Mouse (Mus musculus): ENCODE results near the gene Arhgef3.

The Arhgef3 gene

DNA sequence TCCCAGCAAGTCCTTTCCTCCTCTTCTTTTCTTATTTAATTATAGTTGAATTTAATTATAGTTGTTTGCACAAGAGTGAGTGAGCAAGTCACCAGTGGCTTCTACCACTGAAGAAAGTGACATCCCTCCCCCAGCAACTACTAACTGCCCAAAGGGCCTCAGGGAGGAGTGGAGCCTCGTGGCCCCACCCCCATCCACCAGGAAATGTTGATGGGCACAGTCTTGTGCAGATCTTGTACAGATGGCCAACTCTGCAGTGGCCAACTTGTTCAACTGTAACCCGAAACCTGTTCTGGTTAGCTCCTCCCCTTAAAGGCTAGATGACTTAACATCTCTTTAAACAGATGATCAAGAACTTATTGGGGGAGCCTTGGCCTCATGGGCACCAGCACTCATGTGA lies 275.0 kb downstream of the Arhgef3 start:
- DNase-seq = no peak

DNA sequence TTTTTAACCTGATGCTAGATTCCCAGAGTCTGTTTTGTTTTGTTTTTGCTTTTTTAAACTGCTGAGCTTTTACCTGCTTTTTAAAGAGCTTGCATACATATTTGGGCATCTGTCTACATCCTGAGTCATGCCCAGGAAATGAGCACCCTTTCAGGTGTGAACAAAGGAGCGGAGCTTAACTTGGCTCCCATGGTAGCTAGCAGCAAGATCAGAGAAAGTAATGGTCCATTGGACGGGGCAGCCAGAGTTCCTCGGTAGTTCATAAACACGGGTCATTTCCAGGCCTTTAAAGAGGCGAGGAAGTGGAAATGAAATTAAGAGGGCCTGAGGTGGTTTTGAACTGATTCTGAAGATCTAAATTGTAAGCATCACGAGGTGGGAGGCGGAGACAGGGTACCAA lies 276.0 kb downstream of the Arhgef3 start:
- DNase-seq = no peak

DNA sequence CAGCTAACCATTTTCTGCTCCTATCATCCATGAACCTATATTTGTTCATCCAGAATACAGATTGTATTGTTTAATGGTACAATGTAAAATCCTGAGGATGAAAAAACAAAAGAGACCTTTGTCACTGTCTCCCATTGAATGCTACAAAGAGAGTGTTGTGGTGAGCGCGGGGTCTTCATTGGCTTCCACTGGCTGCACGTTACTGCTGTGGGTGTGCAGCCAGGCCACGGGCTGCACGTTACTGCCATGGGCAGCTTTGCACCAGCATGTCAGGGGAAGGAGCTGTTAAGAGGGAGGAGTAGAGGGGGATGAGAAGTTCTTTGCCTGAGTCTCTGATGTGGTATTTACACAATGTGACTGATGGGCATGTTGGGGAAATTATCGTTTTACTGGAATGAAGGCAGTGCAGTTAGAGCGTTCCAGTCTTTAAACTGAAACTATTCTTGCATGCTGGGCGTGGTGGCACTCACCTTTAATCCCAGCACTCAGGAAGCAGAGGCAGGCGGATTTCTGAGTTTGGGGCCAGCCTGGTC lies 277.1 kb downstream of the Arhgef3 start:
- no peak for DNase-seq

DNA sequence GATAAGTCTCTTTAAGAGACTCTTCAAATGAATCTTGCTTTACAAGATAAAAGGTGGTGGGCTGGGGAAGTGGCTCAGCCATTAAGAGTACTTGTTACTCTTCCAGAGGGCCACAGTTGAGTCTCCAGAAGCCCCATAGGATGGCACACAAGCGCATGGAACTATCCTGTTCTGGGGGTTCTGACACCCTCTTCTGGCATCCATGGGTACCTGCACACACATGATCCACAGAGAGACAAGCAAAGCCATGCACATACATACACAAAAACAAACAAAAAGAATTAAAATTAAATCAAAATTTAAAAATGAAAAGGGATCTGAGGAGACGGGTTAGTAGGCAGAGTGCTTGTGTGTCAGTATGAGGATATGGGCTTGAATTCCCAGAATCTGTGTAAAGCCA lies 278.0 kb downstream of the Arhgef3 start:
- no peak for DNase-seq

DNA sequence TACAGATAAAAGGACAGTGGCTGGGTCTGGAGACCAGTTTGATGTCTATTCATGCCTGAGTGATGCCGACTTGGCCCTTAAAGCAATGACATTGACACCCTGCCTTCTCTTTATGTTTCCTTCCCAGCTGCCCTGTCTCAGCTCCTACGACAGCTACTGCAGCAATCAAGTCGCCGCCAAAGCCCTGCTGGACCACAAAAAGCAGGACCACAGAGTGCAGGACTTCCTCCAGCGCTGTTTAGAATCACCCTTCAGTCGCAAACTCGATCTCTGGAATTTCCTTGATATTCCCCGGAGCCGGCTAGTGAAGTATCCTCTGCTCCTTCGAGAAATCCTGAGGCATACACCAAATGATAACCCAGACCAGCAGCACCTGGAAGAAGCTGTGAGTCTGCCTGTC lies 279.1 kb downstream of the Arhgef3 start:
- no peak for DNase-seq

DNA sequence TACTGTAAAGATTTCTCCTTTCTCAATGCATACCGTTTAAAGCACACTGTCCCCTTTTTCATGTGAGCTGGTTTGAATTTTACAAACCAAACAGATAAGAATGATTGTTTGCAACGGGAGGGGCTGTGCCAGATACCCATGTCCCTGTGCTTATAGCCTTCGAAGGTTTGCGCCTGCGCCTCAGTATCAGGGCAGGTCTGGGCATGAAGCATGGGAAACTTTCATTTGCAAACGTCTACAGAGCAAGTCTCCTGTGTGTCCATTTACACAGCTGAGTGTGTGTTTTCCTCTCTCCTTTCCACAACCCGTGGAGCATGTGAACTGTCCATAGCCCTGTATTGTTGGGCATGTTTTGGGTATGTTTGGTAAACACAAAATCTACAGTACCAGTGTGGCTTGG lies 281.7 kb downstream of the Arhgef3 start:
- DNase-seq = no peak

DNA sequence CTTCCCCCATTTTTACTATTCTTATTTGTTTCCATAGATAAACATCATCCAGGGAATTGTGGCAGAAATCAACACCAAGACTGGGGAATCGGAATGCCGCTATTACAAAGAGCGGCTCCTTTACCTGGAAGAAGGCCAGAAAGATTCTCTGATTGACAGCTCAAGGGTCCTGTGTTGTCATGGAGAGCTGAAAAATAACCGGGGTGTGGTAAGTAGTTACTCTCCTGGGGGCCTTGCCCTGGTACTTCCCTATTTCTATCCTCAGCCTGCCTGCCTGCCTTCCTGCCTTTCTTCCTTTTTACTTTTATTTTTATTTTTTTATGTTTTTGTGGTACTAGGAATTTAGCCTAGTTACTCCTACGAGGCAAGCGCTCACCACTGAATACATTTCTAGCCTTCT lies 282.8 kb downstream of the Arhgef3 start:
- no peak for DNase-seq

DNA sequence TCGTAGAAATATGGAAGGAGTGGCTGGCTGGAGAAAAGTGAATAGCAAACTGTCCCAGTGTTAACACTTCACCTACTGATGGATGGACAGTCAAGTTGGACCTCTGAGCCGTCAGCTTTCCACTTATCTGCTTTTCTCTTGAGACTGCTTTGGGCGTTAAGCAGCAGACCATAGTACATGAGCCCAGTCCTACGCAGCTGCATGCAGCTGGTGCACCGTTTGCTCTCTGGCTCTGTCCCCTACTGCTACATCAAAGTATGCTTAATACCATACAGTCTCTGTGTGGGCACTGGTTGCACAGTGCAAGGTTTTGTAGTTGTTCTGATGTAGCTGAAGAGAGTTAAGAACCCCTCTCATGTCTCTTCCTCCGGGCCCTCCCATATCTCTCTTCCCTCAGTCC lies 285.8 kb downstream of the Arhgef3 start:
- no peak for DNase-seq

DNA sequence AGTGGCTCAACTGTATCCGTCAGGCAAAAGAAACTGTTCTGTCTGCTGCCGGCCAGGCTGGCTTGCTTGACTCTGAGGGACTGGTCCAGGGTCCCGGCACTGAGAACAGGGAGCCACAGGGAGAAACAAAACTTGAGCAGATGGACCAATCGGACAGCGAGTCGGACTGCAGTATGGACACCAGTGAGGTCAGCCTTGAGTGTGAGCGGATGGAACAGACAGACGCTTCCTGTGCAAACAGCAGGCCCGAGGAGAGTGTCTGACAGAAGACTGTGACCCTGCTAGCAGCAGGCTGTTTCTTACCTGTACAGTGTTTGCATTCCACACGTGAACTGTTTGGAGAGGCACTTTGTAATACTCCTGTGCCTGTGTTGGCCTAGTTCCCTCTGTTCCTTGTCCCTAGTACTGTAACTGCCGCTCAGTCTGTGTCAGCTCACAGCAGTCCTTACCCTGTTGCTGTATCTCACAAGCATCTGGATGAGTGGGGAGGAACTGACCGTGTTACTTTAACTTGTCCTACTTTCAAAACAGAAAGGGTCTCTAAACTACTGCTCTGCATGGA lies 287.1 kb downstream of the Arhgef3 start:
- DNase-seq = no peak

DNA sequence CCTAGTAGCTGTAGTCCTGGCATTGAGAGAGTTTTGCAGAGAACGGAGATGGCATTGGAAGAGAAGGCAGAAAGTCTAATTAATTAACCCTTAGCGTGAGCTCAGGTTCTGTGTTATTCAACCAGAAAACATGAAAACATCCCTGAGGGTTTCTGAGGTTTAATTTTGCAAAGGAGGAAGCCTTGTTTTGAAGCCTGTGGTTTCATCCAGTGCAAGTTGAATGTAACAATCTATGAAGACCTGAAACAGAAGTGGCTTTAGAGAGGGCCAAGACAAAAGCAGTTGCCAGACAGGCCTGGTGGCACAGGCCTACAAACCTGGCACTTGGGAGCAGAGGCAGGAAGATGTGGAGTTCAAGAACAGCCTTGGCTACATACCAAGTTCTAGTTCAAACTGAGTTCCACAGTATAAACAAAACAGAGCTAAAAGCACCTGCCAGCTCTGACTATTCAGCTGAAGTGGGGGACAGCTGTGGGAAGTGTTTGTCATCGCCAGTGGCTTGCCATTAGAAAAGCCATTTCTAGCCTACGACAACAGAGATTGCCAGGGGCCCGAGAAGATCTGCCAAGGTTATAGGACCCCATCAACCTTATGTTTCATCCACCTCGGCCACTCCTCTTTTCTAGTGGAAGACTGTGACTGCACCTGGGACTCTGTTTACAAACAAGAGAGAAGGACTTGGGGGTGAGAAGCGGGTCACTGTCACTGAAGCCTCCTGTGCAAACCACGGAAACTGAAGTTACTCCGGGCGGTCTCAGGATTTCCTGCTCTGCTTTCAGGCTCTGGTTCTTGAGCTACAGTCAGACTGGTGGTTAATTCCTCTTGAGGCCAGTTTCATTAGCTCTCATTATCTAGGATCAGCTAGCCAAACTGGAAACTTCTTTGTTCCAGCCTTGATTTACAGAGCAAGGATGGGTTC lies 287.9 kb downstream of the Arhgef3 start:
- no peak for DNase-seq

DNA sequence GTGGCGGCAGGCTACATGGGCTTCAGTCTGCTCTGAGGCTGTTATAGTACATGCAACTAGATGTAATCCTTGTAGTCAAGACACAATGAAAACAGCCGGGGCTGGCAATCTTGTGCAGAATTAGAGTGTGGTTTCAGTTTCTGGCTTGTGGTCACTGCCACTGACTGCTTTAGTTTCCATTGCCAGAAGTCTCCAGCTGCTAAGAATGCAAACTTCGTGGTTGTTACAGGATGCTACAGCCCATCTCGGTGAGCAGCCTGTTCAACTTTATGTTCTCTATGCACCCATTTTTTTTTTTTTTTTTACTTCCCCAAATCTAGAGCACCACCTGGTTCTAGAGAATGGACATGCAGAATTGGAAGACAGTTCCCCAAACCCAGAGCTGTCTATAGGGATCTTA lies 290.8 kb downstream of the Arhgef3 start:
- no peak for DNase-seq

DNA sequence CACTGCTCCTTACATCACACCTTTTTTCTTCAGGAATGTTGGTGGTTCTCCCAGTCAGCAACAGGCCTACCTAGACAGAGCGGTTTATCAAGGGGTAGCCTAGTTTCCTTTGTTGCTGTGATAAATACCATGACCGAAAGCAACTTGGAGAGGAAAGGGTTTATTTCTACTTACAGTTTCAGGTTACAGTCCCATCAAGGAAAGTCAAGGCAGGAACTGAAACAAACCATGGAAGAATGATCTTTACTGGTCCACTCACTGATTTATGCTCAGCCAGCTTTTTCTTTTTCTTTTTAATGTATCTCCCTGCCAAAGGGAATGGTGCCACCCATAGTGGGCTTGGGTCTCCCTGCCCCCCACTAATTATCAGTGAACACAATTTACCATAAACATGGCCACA lies 291.2 kb downstream of the Arhgef3 start:
- no peak for DNase-seq

DNA sequence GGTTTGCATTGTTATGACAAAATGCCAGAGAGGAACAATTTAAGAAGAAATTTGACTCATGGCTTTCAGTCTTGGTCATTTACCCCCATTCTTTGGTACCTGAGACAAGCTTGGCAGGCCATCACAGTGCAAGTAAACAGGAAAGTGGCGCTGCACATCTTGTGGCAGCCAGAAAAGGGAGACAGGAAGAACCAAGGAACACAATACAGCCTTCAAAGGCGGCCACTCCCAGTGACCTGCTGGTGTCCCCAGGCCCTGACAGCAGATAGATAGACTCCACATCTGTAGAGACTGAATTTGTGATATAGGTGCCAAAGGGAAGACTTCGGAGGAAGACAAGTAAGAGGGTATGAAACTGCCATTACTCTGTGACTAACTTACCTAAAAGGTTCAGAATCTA lies 293.5 kb downstream of the Arhgef3 start:
- no peak for DNase-seq

DNA sequence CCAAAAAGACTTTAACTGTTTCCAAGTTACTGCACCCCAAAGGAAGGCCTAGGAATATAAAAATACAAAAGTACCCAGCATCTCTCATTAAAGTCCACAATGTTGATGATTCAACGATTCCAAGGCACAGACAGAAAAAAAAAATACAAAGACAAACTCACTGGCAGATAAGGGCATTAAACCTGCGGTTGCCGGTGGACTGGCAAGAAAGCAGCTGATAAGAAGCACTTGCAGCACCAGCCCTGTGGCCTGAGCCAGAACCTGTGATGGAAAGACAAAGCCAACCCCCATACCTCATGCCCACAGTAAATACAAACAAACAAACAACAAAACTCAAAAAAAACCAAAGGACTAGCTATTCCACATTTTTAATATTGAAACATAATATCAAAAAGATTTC lies 295.0 kb downstream of the Arhgef3 start:
- DNase-seq = no peak

DNA sequence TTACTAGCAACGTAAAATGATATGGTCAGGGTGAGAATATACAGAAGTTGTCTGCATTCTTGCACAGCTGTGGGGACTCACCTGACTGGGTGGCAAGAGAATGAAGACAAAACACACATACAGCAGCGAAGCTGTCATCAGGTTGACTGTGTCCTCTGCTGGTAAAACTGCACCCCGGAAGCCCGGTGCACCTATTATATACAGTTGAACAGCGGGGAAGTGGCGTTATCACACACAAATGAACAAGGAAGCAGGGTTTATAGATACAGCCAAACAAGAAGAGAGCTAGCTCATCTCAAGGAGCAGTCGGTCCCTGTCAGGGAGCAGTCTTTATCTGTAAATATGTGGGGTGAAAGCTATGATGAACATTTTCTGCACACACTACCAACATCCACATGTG lies 296.8 kb downstream of the Arhgef3 start:
- DNase-seq = no peak

DNA sequence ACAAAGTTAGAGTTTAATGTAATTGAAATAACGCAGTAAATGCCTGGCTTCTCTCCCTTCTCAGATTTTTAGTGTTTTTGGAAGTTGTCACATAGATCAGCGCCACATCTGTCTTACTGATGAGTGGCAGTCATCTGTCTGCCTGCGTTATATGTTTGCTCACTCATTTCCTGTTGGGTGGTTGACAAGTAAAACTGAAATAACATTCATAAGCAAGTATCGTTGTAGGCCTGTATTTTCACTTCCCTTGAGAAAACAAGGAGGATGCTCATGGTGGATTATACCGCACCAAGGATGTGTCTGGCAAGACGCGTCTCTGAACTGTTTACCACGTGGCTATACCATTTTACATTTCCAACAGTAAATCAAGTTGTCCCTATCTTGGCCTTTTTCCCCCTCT lies 298.0 kb downstream of the Arhgef3 start:
- DNase-seq = no peak

DNA sequence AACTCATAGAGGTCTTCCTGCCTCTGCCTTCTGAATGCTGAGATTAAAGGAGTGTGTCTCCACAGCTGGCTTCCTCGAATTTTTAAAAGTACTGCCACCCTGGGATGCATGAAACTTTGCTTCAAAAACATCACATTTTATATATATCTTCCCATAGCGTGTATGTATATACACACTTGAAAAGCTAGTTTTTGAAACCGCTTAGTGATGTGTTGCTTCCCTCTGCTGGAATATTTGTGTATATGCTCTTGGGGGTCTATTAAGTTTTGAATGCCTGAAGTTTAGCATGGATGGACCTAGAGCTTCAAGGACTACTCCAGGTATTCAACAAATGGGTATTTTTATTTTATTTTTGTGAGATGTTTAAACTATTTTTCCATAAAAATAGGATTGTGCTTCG lies 299.3 kb downstream of the Arhgef3 start:
- no peak for DNase-seq

DNA sequence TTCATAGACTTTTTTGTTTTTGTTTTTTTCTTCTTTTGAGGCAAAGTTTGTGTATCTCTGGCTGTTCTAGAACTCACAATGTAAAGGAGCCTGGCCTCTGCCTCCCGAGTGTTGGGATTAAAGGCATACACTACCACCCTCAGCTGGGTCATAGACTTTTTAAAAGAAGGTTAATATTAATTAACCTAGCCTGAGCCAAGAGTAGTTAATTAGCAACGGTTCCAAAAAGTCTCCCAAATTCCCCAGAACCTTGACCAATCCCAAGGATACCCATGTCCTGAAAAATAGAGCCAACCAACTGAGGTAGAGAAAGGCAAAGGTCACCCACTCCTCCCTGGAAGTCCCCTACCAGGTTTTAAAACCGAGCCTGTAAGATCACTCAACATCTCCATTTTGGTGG lies 306.1 kb downstream of the Arhgef3 start:
- no peak for DNase-seq

DNA sequence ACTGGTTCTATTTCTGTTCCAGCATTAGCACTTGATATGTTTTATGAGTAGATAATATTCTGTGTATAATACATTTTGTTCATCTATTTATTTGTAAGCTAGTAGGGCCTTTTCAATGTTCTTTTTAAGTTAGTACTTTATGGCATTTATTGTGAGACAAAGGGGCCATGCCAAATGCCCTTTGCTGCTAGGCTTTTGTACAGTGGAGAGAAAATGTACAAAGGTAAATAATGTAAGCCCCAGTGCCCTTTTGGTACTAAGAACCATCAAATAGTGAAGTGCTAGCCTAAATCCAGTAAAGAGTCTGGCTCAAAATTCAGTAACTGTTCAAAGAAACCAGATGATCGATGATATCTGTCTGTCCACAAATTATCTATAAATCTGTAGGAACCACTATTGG lies 307.6 kb downstream of the Arhgef3 start:
- no peak for DNase-seq

DNA sequence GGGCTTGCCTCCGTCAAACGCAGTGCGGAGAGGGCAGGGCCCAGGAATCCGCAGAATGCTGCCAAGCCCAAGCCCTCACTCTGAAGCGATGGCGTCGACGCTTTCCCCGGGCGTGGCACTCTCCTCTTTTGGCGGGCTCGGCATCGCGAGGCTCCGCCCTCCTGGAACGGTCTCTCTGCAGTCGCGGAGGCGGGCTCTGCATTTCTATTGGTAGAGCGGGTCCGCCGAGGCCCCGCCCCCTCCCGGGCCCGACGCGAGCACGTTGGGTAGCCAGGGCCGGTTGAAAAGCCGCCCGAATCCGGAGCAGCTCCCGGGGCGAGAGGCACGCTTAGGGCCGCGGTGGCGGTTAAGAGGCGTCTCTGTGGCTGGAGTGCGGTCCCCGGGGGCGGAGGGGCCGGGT lies 313.9 kb downstream of the Arhgef3 start, which contains the start of gene Fam208a:
Fam208a (plus strand) TSS at position 262 of the 400 bp plus-strand sequence.
- DNase-seq = peak; percentile 93

DNA sequence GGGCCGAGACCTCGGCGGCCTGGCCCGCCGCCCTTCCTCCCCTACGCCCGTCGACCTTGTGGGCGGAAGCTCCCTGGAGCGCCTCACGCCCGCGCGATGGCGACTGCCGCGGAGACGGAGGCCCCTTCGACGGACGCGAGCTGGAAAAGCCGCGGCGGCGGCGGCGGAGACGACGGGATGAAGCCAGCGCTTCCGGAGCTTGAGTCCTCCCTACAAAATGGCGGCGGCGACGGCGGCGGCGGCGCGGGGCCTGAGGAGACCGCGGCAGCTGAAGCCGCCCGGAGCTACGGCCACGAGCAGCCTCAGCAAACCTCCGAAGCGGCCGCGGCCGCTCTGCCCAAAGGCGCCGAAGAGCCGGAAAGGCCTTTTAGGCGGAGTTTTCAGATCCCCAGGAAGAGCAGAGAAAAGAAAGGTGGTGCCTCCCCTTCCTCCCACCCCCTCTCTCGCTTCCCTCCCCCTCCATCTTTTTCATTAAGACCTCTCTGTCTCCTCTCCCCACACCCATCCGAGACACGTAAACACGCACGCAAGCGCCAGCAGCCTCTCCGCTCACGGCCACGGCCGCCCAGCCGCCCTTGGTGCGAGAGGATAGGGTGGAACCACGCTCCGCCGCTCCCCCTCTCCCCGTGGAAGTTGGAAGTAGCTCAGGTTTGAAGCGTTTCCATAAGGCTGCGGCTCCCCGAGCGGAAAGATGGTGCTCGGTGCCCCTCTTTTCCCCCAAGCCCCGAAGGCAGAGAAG lies 314.4 kb downstream of the Arhgef3 start:
- peak; percentile 77 for DNase-seq

DNA sequence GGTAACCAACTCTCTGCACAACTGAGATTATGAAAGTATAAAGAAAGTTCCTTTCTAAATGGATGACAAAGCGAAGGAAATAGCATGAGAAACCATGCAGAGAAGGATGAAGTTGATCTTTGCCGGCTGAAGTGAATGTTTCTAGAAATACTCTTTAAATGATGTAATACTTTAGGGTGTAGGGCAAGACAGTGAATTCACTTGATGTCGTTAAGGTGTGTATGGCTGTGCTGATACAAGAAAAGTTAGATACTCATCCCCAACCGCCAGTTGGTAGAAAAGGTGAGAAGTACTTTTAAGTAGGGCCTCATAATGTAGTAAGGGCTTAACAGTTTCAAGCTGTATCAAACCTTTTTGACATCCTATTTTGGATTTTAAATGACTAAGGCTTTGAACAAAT lies 315.6 kb downstream of the Arhgef3 start:
- DNase-seq = no peak

DNA sequence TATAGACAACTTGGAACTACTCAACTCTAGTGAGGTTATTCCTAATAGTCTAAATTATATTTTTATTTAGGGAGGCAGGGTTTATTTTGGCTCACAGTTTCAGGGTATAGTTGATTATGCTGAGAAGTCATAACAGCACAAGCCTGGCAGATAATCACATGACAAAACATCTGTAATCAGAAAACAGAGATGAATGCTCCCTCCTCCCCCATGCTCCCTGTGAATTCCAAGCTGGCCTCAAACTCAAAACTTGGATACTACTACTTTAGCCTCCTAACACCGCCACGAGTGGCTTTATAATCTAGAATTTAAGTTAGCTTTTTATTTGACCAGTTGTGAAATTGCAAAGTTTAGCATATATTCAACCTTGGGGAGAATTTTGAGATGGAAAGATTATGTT lies 317.4 kb downstream of the Arhgef3 start:
- no peak for DNase-seq

DNA sequence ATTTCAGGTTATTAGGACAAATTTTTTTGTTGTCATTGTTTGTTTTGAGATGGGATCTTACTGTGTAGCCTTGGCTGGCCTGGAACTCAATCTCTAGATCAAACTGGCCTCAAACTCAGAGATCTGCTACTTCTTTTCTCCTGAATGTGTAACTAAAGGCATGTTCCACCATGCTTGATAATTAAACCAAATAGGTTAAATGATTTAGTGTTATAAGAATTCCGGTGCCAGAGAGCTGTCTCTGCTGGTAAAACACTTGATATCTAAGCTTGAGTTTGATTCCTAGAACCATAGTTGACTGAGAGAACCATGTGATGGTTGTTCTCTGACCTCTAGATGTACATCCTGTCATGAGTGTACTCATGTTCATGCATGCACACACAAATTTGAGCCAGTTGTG lies 321.4 kb downstream of the Arhgef3 start:
- no peak for DNase-seq
